Mouse (Mus musculus) embryonic facial prominence, embryonic 14.5 days (tissue): ENCODE results near the gene Zfp503. TPM values are rescaled to one million over a fixed set of nuclear protein-coding genes. Genes with fewer than 3 reads are reported as not detected.

Source experiments
- ATAC-seq: fragments of 200-750 bp; cut with Nextera tagmentation; 2 replicates; pipeline ENCODE4 v1.8.0; 2017; ENCODE audit warnings: low read depth, moderate number of reproducible peaks, moderate TSS enrichment
- DNase-seq: peaks from one replicate; pipeline ENCODE4 v3.0.0-alpha.2; 2015; ENCODE audit warnings: low spot score
- H3K27ac ChIP-seq: fragments of 300-500 bp; sonication (generic); replicated peaks from 2 replicates; pipeline ENCODE4 v1.5.1; 2014; ENCODE audit warnings: low read depth, mild to moderate bottlenecking, low read length, moderate library complexity
- H3K27me3 ChIP-seq: fragments of 300-500 bp; sonication (generic); replicated peaks from 2 replicates; pipeline ENCODE4 v1.6.1; 2014; ENCODE audit warnings: low read length; ENCODE audit not compliant: control insufficient read depth, insufficient read depth
- H3K36me3 ChIP-seq: fragments of 300-500 bp; sonication (generic); 2 replicates; pipeline ENCODE4 v1.6.1; 2014; ENCODE audit warnings: low read length, mixed read lengths; ENCODE audit not compliant: control insufficient read depth, insufficient read depth
- H3K4me1 ChIP-seq: fragments of 300-500 bp; sonication (generic); 2 replicates; pipeline ENCODE4 v1.6.1; 2014; ENCODE audit warnings: antibody characterized with exemption, low read length; ENCODE audit not compliant: control insufficient read depth, insufficient read depth
- H3K4me2 ChIP-seq: fragments of 300-500 bp; sonication (generic); 2 replicates; pipeline ENCODE4 v1.6.1; 2014; ENCODE audit warnings: low read depth, mild to moderate bottlenecking, low read length, moderate library complexity, mixed read lengths
- H3K4me3 ChIP-seq: fragments of 300-500 bp; sonication (generic); 2 replicates; pipeline ENCODE4 v1.5.1; 2014; ENCODE audit warnings: low read depth, mild to moderate bottlenecking, low read length
- H3K9ac ChIP-seq: fragments of 300-500 bp; sonication (generic); 2 replicates; pipeline ENCODE4 v1.6.1; 2014; ENCODE audit warnings: low read depth, mild to moderate bottlenecking, low read length, moderate library complexity, mixed read lengths
- H3K9me3 ChIP-seq: fragments of 300-500 bp; sonication (generic); 2 replicates; pipeline ENCODE4 v1.6.1; 2016; ENCODE audit warnings: low read length; ENCODE audit not compliant: control insufficient read depth
- WGBS: fragments of 180-500 bp; shearing (Covaris S2); extraction: QIAGEN DNeasy Blood & Tissue Kit; methylation state at CpG from one replicate; pipeline ENCODE4 v1.1.7; 2014; 5-methylcytosine and 5-hydroxymethylcytosine counted together
- polyA plus RNA-seq: library from polyadenylated mRNA; unstranded; fragments of >200 nt; fragmentation: Nextera tagmentation; extraction: Ambion mirVana; gene quantifications from 2 replicates; pipeline ENCODE4 v1.2.1, GENCODE M21; 2014

Gene Zfp503
- polyA plus RNA-seq, result 10.6 and 13.6 TPM in 2 replicates

- Histone ChIP-seq H3K36me3 (peaks cover 21% of the 10 kb centered on the region), H3K4me2 (peak within 1 kb of the TSS; percentile 81), H3K9ac (peak within 1 kb of the TSS; percentile 71), H3K27ac (peak within 1 kb of the TSS; percentile 89), H3K4me1 (peaks cover 14% of the 10 kb centered on the region; the same call in 1 of the 2 replicates), H3K27me3 (peaks cover 32% of the 10 kb centered on the region), H3K4me3 (peak within 1 kb of the TSS; percentile 84), H3K9me3 (no peaks in the 10 kb centered on the region)
- WGBS, result 0% methylated on average over 29 of the region's 37 CpGs
- ATAC-seq, result peak; percentile 13
- peak; percentile 94 for DNase-seq
These were observed at the start of gene Zfp503 for GRCm38 (mm10) chr14:21989291-21989913. Gene Zfp503 (minus strand): TSS chr14:21989601.

GRCm38 (mm10) chr14:22037498-22038131 lies 48.2 kb upstream of the Zfp503 start:
- ATAC-seq, result no peak
- DNase-seq, result no peak
- H3K9ac ChIP-seq, result no peak overlapping the region
- peaks cover 11% of the 10 kb centered on the region; the same call in 1 of the 2 replicates for H3K27me3 ChIP-seq
- WGBS, result 63% methylated on average over 16 of the region's 16 CpGs
- H3K27ac ChIP-seq, result no peak overlapping the region
- H3K4me2 ChIP-seq, result peak overlapping the region; percentile 3; the same call in 1 of the 2 replicates
- peaks cover 8% of the 10 kb centered on the region for H3K4me1 ChIP-seq
- H3K9me3 ChIP-seq, result no peaks in the 10 kb centered on the region
- no peak overlapping the region for H3K4me3 ChIP-seq
- H3K36me3 ChIP-seq, result no peaks in the 10 kb centered on the region

- ATAC-seq (no peak), DNase-seq (no peak)
- Histone ChIP-seq H3K4me2 (peak overlapping the region; percentile 3; the same call in 1 of the 2 replicates), H3K27ac (no peak overlapping the region), H3K27me3 (peaks cover 11% of the 10 kb centered on the region; the same call in 1 of the 2 replicates), H3K36me3 (no peaks in the 10 kb centered on the region), H3K4me1 (peaks cover 8% of the 10 kb centered on the region), H3K9ac (no peak overlapping the region), H3K4me3 (no peak overlapping the region), H3K9me3 (no peaks in the 10 kb centered on the region)
- WGBS, result 64% methylated on average over 12 of the region's 12 CpGs
These were observed 47.5 kb upstream of the Zfp503 start for GRCm38 (mm10) chr14:22036802-22037497.

GRCm38 (mm10) chr14:22036338-22036737 lies 46.9 kb upstream of the Zfp503 start:
- H3K27ac ChIP-seq, result no peak overlapping the region

GRCm38 (mm10) chr14:22035900-22036299 lies 46.5 kb upstream of the Zfp503 start:
- H3K27me3 ChIP-seq, result peaks cover 11% of the 10 kb centered on the region; the same call in 1 of the 2 replicates
- H3K36me3 ChIP-seq, result no peaks in the 10 kb centered on the region
- no peaks in the 10 kb centered on the region for H3K9me3 ChIP-seq
- DNase-seq (no peak), ATAC-seq (peak; percentile 55; the same call in 1 of the 2 replicates)
- H3K4me2 ChIP-seq, result peak overlapping the region; percentile 10; the same call in 1 of the 2 replicates
- 35% methylated on average over 3 of the region's 3 CpGs for WGBS
- no peak overlapping the region for H3K9ac ChIP-seq
- H3K4me1 ChIP-seq, result peaks cover 8% of the 10 kb centered on the region
- no peak overlapping the region for H3K27ac ChIP-seq
- H3K4me3 ChIP-seq, result no peak overlapping the region

More at GRCm38 (mm10) chr14:22036338-22036737, 46.9 kb upstream of the Zfp503 start:
- H3K36me3 ChIP-seq, result no peaks in the 10 kb centered on the region
- peaks cover 11% of the 10 kb centered on the region; the same call in 1 of the 2 replicates for H3K27me3 ChIP-seq
- peak overlapping the region; percentile 10; the same call in 1 of the 2 replicates for H3K4me2 ChIP-seq
- 40% methylated on average over 6 of the region's 6 CpGs for WGBS
- no peaks in the 10 kb centered on the region for H3K9me3 ChIP-seq
- H3K9ac ChIP-seq, result no peak overlapping the region
- DNase-seq (no peak), ATAC-seq (no peak)
- no peak overlapping the region for H3K4me3 ChIP-seq
- H3K4me1 ChIP-seq, result peaks cover 8% of the 10 kb centered on the region

GRCm38 (mm10) chr14:22023533-22023932 lies 34.1 kb upstream of the Zfp503 start:
- WGBS, result 77% methylated on average over 4 of the region's 4 CpGs
- ATAC-seq, result no peak
- Histone ChIP-seq H3K4me2 (no peak overlapping the region), H3K36me3 (no peaks in the 10 kb centered on the region), H3K4me1 (peaks cover 7% of the 10 kb centered on the region), H3K9ac (no peak overlapping the region), H3K27me3 (peaks cover 8% of the 10 kb centered on the region; the same call in 1 of the 2 replicates), H3K27ac (no peak overlapping the region), H3K9me3 (no peaks in the 10 kb centered on the region), H3K4me3 (no peak overlapping the region)
- DNase-seq, result no peak

GRCm38 (mm10) chr14:22020885-22021284 lies 31.5 kb upstream of the Zfp503 start:
- WGBS, result 26% methylated on average over 2 of the region's 2 CpGs
- 0 out of 2 replicates have a peak, but pooled peaks have one; percentile 30 for ATAC-seq
- peak; percentile 52 for DNase-seq

More at GRCm38 (mm10) chr14:22020885-22021284, 31.5 kb upstream of the Zfp503 start:
- no peaks in the 10 kb centered on the region for H3K36me3 ChIP-seq
- no peaks in the 10 kb centered on the region for H3K9me3 ChIP-seq
- peaks cover 8% of the 10 kb centered on the region; the same call in 1 of the 2 replicates for H3K27me3 ChIP-seq
- peaks cover 7% of the 10 kb centered on the region for H3K4me1 ChIP-seq
- H3K4me2 ChIP-seq, result no peak overlapping the region
- no peak overlapping the region for H3K9ac ChIP-seq
- H3K4me3 ChIP-seq, result no peak overlapping the region
- no peak overlapping the region for H3K27ac ChIP-seq
